In the genomic region with DNA sequence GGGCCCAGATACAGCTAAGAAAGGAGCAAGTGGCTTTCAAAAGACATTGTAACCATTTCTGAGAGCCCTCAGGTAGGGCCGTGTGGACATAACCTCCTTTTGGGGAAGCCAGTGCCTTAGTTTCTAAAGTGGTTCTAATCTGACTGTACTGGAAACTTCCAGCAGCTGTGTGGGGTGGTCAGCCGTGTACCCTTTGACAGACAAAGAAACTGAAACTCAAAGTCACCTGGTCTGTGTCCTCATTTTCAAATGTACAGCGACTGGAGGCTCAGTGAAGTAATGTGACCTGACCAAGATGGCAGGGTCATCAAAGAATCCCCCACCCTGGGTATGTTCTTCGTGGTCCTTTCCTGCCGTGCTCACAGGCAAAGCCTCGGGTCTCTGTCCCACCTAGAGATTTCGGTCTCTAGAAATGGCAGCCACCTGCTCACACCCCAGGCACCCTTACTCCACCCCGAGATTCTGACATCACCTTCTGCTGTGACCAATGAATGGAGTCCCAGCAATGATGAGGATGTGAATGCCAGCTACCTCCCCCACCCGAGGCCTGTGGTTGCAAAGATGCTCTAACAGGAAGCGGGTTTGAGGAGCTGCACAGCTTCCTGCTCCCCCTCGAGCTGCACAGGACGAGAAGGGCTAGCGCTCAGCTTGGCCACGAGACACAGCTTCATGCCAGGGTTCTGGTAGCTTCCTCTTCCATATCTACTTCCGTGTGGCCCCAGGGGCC, we compare ENCODE assay signal across 9 mouse cellular contexts. TPM values are rescaled to one million over a fixed set of nuclear protein-coding genes. Genes with fewer than 3 reads are reported as not detected.
DNase-seq lines count a peak whose midpoint lies in the region; ATAC-seq and TF ChIP-seq lines count a peak whose summit lies in the region.
"Had no signal": no experiment of that assay in that cellular context is flagged by ENCODE, and none has a peak within 500 bp of the region (broad histone marks: within the 10 kb centered on the region; RNA-seq: fewer than 3 reads in every experiment).

Arhgap30 (plus strand) TSS at position 579 of the 727 bp plus-strand sequence.

- DNase-seq in layer of hippocampus, adult 2 months (ENCODE audit: low spot score in 2 of 2) = peak in 1 of 2 experiments; percentile 24
- DNase-seq in layer of hippocampus, adult 9-10 months (ENCODE audit: low spot score) = no peak
- peak; percentile 88 for DNase-seq in thymus, postnatal 4 days
- no peak for DNase-seq in embryo, embryonic 11 days
- DNase-seq in midbrain, embryonic 14.5 days = no peak

- no peak for TF ChIP-seq CTCF in layer of hippocampus, adult 2 months (conservative IDR thresholded peaks at IDR 0.05)

- no peaks in the 10 kb centered on the region for H3K9me3 ChIP-seq in midbrain, embryonic 14.5 days (ENCODE audit: control insufficient read depth, low read length)
- H3K9me3 ChIP-seq: limb, embryonic 15.5 days had no signal

- ATAC-seq in activated CD4-positive, CD25-positive, alpha-beta regulatory T cell, adult 4 months = peak; percentile 90
- ATAC-seq in inflammation-experienced regulatory T-cells, adult 6 months = peak; percentile 88
- peak; percentile 87 for ATAC-seq in megakaryocyte-erythroid progenitor cell, adult 5-6 weeks (replicated peaks; ENCODE audit: low FRiP score, low TSS enrichment, poor library complexity, severe bottlenecking)
- ATAC-seq in midbrain, embryonic 14.5 days (ENCODE audit: low FRiP score, low TSS enrichment) = no peak

- H3K27me3 ChIP-seq in midbrain, embryonic 14.5 days (ENCODE audit: control insufficient read depth, insufficient read depth, low read length) = no peaks in the 10 kb centered on the region

- 85% methylated on average over 15 of the region's 15 CpGs for WGBS in midbrain, embryonic 14.5 days

- H3K36me3 ChIP-seq in midbrain, embryonic 14.5 days (ENCODE audit: control insufficient read depth, insufficient read depth, low read length) = no peaks in the 10 kb centered on the region
- H3K36me3 ChIP-seq: limb, embryonic 15.5 days had no signal

- peak within 1 kb of the TSS; percentile 39; the same call in 1 of the 2 replicates for H3K27ac ChIP-seq in layer of hippocampus, adult 2 months
- no peak within 1 kb of the TSS for H3K27ac ChIP-seq in midbrain, embryonic 14.5 days (replicated peaks; ENCODE audit: low read depth, low read length)
- H3K27ac ChIP-seq: limb, embryonic 15.5 days had no signal

- no peak within 1 kb of the TSS for H3K9ac ChIP-seq in midbrain, embryonic 14.5 days (replicated peaks; ENCODE audit: low read length)
- H3K9ac ChIP-seq: limb, embryonic 15.5 days had no signal

- no peak within 1 kb of the TSS for H3K4me2 ChIP-seq in midbrain, embryonic 14.5 days (ENCODE audit: low read length)
- H3K4me2 ChIP-seq: limb, embryonic 15.5 days had no signal

- H3K4me1 ChIP-seq in midbrain, embryonic 14.5 days (ENCODE audit: control insufficient read depth, insufficient read depth, low read length) = no peaks in the 10 kb centered on the region

- H3K4me3 ChIP-seq in layer of hippocampus, adult 2 months = no peak within 1 kb of the TSS
- no peak within 1 kb of the TSS for H3K4me3 ChIP-seq in midbrain, embryonic 14.5 days (replicated peaks; ENCODE audit: low read depth, low read length)
- H3K4me3 ChIP-seq: limb, embryonic 15.5 days had no signal

RNA-seq across cellular contexts. Expression of gene Arhgap30, which starts in this region (rescaled TPM):
- total RNA-seq in layer of hippocampus, adult 2 months (2021) = 1 to 10 TPM; 1.9 to 2.2 TPM
- 10 to 100 TPM; 71.7 to 78.8 TPM for polyA plus RNA-seq in activated CD4-positive, CD25-positive, alpha-beta regulatory T cell, adult 4 months (2017; shearing (Covaris generic))
- polyA plus RNA-seq in inflammation-experienced regulatory T-cells, adult 6 months (2017; shearing (Covaris generic)) = 10 to 100 TPM; 73.5 to 84.6 (median 78.0) TPM
- 11.8 and 20.7 TPM in 2 replicates for total RNA-seq in megakaryocyte-erythroid progenitor cell, adult 5-6 weeks (2014; fragmentation: Nextera tagmentation)
- 18.7 and 28.7 TPM in 2 replicates for total RNA-seq in megakaryocyte-erythroid progenitor cell, adult 5-6 weeks (2017)
- polyA plus RNA-seq in midbrain, embryonic 14.5 days (2014; fragmentation: Nextera tagmentation; extraction: Ambion mirVana) = 0.09 and 0.42 TPM in 2 replicates

Comparison
In these comparisons a context has a peak if more than half of its experiments do, and no peak if none do; other contexts are left out.
1. RNA of gene Arhgap30 (total RNA-seq): 11.8 to 28.7 TPM in megakaryocyte-erythroid progenitor cell, adult 5-6 weeks; 1.9 to 2.2 TPM in layer of hippocampus, adult 2 months; every median in the first group is over 4 times any median in the second.
2. RNA of gene Arhgap30 (polyA plus RNA-seq): 71.7 to 78.8 TPM in activated CD4-positive, CD25-positive, alpha-beta regulatory T cell, adult 4 months and 73.5 to 84.6 TPM in inflammation-experienced regulatory T-cells, adult 6 months; 0.09 to 0.42 TPM in midbrain, embryonic 14.5 days; every median in the first group is over 10 times any median in the second.